In the genomic region with DNA sequence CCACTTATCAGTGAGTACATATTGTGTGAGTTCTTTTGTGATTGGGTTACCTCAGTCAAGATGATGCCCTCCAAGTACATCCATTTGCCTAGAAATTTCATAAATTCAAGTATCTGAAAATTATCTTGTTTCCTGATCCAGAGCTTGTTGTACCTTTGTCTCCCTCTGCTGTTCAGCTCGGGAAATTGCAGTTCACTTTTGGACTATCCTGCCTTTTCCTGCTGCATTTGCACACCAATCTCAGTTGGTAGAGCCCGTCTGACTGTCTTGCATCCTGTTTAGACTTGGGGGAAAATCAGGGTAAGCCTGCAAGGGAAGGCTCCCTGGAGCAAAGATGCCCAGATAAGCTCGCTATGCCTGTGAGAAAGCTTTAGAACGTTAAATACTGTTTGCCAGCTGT, we compare ENCODE assay signal across 10 mouse cellular contexts. TPM values are rescaled to one million over a fixed set of nuclear protein-coding genes. Genes with fewer than 3 reads are reported as not detected.
DNase-seq lines count a peak whose midpoint lies in the region; ATAC-seq and TF ChIP-seq lines count a peak whose summit lies in the region.
"Not testable (repeated sequence)": the region's sequence is repeated elsewhere in the genome, so short reads cannot be mapped to it uniquely, and the experiment has no call there.
"Had no signal": no experiment of that assay in that cellular context is flagged by ENCODE, and none has a peak within 500 bp of the region (broad histone marks: within the 10 kb centered on the region; RNA-seq: fewer than 3 reads in every experiment).

No protein-coding gene starts in this region.

- not testable (repeated sequence) for TF ChIP-seq EP300 in heart, adult 2 months (IDR thresholded peaks at IDR 0.05; ENCODE audit: insufficient read depth, low read depth, low read length); stomach, postnatal 0 days (optimal IDR thresholded peaks at IDR 0.05)

- intact Hi-C loops in heart, adult 2 months (cut with DNase I), result loop anchor here (2.0 kb wide), 1 partner anchor 357 kb away; no protein-coding TSS in a partner anchor
- intact Hi-C loops in left cerebral cortex, postnatal 25 days (cut with DNase I), result loop anchor here (5.0 kb wide), 1 partner anchor 352 kb away; no protein-coding TSS in a partner anchor

- not testable (repeated sequence) for H3K9me3 ChIP-seq in midbrain, postnatal 0 days (ENCODE audit: low read length); stomach, postnatal 0 days (ENCODE audit: control insufficient read depth, low read length)

- H3K9ac ChIP-seq in heart, adult 2 months (ENCODE audit: low read depth, low read length); midbrain, postnatal 0 days (replicated peaks; ENCODE audit: low read length, poor library complexity, severe bottlenecking); stomach, postnatal 0 days (ENCODE audit: low read length): not testable (repeated sequence)

- peak; percentile 9 to 38 for DNase-seq in CD8-positive naive resting alpha-beta T cell, adult 2 months (ENCODE audit: low read depth in 2 of 2, low spot score in 2 of 2)
- DNase-seq in adrenal gland, postnatal 25 days, result peak; percentile 12
- DNase-seq in embryo, embryonic 11.5 days (ENCODE audit: low read depth, low spot score), result peak; percentile 13
- DNase-seq in heart, adult 2 months, result peak; percentile 8 to 26
- DNase-seq in kidney, adult 8-10 months, result peak; percentile 26 to 50
- peak; percentile 53 to 77 for DNase-seq in left cerebral cortex, postnatal 25 days (ENCODE audit: low spot score in 2 of 2)
- peak; percentile 60 for DNase-seq in midbrain, postnatal 0 days (ENCODE audit: low spot score)
- DNase-seq in stomach, postnatal 0 days (ENCODE audit: low spot score), result peak; percentile 26

- peak; percentile 74 for TF ChIP-seq CTCF in heart, adult 2 months (IDR thresholded peaks at IDR 0.05)
- peak; percentile 79 for TF ChIP-seq CTCF in midbrain, postnatal 0 days (IDR thresholded peaks at IDR 0.05)
- TF ChIP-seq CTCF in stomach, postnatal 0 days (IDR thresholded peaks at IDR 0.05; ENCODE audit: low read depth), result peak; percentile 79

- H3K36me3 ChIP-seq in heart, adult 2 months (ENCODE audit: control insufficient read depth, insufficient read depth, low read length); midbrain, postnatal 0 days (ENCODE audit: insufficient read depth, low read length); stomach, postnatal 0 days (ENCODE audit: control insufficient read depth, insufficient read depth, low read length): not testable (repeated sequence)

- H3K27me3 ChIP-seq in heart, adult 2 months (ENCODE audit: control insufficient read depth, insufficient read depth, low read length); midbrain, postnatal 0 days (ENCODE audit: insufficient read depth, low read length); stomach, postnatal 0 days (ENCODE audit: control insufficient read depth, insufficient read depth, low read length): not testable (repeated sequence)

- ATAC-seq in midbrain, postnatal 0 days (ENCODE audit: low FRiP score); stomach, postnatal 0 days (ENCODE audit: low FRiP score, low TSS enrichment): not testable (repeated sequence)

- H3K27ac ChIP-seq in heart, adult 2 months; midbrain, postnatal 0 days (ENCODE audit: low read depth, low read length); stomach, postnatal 0 days (replicated peaks): not testable (repeated sequence)

- not testable (repeated sequence) for H3K79me2 ChIP-seq in heart, adult 2 months (replicated peaks; ENCODE audit: control insufficient read depth, insufficient read depth, low read length)

- H3K4me1 ChIP-seq in heart, adult 2 months (ENCODE audit: control insufficient read depth, insufficient read depth, low read length); midbrain, postnatal 0 days (ENCODE audit: insufficient read depth, low read length); stomach, postnatal 0 days (replicated peaks; ENCODE audit: control insufficient read depth, insufficient read depth): not testable (repeated sequence)

- 2% methylated on average over 4 of the region's 4 CpGs for WGBS in heart, adult 2 months
- WGBS in midbrain, postnatal 0 days, result 9% methylated on average over 4 of the region's 4 CpGs
- WGBS in stomach, postnatal 0 days, result 2% methylated on average over 4 of the region's 4 CpGs

- TF ChIP-seq POLR2A in heart, adult 2 months (IDR thresholded peaks at IDR 0.05; ENCODE audit: insufficient read depth, low read depth, low read length), result not testable (repeated sequence)

- H3K4me2 ChIP-seq in midbrain, postnatal 0 days (ENCODE audit: low read depth, low read length, poor library complexity, severe bottlenecking); stomach, postnatal 0 days (replicated peaks; ENCODE audit: low read depth): not testable (repeated sequence)

- H3K4me3 ChIP-seq in heart, adult 2 months; midbrain, postnatal 0 days (ENCODE audit: low read depth, low read length); stomach, postnatal 0 days (ENCODE audit: low read depth, low read length): not testable (repeated sequence)

RNA-seq across cellular contexts. Expression of a gene that starts 45.8 kb away (rescaled TPM):
- not detected in 2 replicates for total RNA-seq in adrenal gland, postnatal 25 days (2021)
- total RNA-seq in heart, adult 2 months (2021), result not detected
- not detected in 2 replicates for polyA plus RNA-seq in heart, adult 2 months (2012; rRNA removed)
- total RNA-seq in left cerebral cortex, postnatal 25 days (2021), result under 1 TPM in 1 of 2 experiments, not detected in 1; 0.14 TPM
- not detected in 2 replicates for total RNA-seq in midbrain, postnatal 0 days (2014; rRNA removed)
- polyA plus RNA-seq in midbrain, postnatal 0 days (2015; fragmentation: Nextera tagmentation; extraction: Ambion mirVana), result 0.05 TPM in 1 of 2 replicates, not detected in the other
- not detected in 2 replicates for polyA plus RNA-seq in stomach, postnatal 0 days (2015; fragmentation: Nextera tagmentation; extraction: Ambion mirVana)
- total RNA-seq: heart, postnatal 25 days had no signal
- polyA plus RNA-seq: midbrain, embryonic 13.5 days had no signal

Comparison
In these comparisons a context has a peak if more than half of its experiments do, and no peak if none do; other contexts are left out.
1. DNase-seq: peak in every context shown above with its lines; median percentile 65 in left cerebral cortex, postnatal 25 days; 60 in midbrain, postnatal 0 days; 38 in kidney, adult 8-10 months; 26 in stomach, postnatal 0 days; 24 in CD8-positive naive resting alpha-beta T cell, adult 2 months; 17 in heart, adult 2 months; 13 in embryo, embryonic 11.5 days; 12 in adrenal gland, postnatal 25 days.